ENCODE assay signal across 42 mouse cellular contexts in the genomic region with DNA sequence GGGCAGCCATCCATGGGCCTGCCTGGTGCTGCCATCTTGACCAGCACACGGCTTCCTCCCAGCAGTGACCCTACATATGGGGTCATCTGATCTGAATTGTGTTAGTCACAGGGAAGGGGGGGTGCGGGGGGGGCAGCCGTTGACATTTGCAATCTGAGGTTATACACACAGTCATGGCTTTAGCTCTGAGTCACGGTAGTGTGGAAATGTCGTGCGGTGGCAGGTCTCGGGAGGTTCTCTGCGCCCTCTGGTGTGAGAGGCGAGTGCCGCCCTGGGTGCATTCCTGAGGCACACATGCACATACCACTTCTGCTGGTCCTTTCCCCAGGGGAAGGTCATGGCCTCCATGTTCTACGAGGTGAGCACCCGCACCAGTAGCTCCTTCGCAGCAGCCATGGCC. TPM values are rescaled to one million over a fixed set of nuclear protein-coding genes. Genes with fewer than 3 reads are reported as not detected.
DNase-seq lines count a peak whose midpoint lies in the region; ATAC-seq and TF ChIP-seq lines count a peak whose summit lies in the region.
"Had no signal": no experiment of that assay in that cellular context is flagged by ENCODE, and none has a peak within 500 bp of the region (broad histone marks: within the 10 kb centered on the region; RNA-seq: fewer than 3 reads in every experiment).

No protein-coding gene starts in this region.

- H3K4me1 ChIP-seq in stomach, postnatal 0 days (replicated peaks; ENCODE audit: control insufficient read depth, insufficient read depth) = no peaks in the 10 kb centered on the region
- no peaks in the 10 kb centered on the region for H3K4me1 ChIP-seq in intestine, postnatal 0 days (replicated peaks; ENCODE audit: control insufficient read depth, insufficient read depth, low read length)
- H3K4me1 ChIP-seq: forebrain, embryonic 13.5 days; heart, embryonic 12.5 days; limb, embryonic 12.5 days; megakaryocyte, embryonic 14.5 days; midbrain, embryonic 12.5 days had no signal

- intact Hi-C loops in heart, postnatal 14 days (cut with DNase I) = no loop called here

- peaks cover 43% of the 10 kb centered on the region for H3K36me3 ChIP-seq in stomach, postnatal 0 days (ENCODE audit: control insufficient read depth, insufficient read depth, low read length)
- peaks cover 73% of the 10 kb centered on the region for H3K36me3 ChIP-seq in intestine, postnatal 0 days (ENCODE audit: control insufficient read depth, insufficient read depth)

- no peaks in the 10 kb centered on the region for H3K9me3 ChIP-seq in stomach, postnatal 0 days (ENCODE audit: control insufficient read depth, low read length)
- no peaks in the 10 kb centered on the region for H3K9me3 ChIP-seq in intestine, postnatal 0 days (ENCODE audit: control insufficient read depth)
- H3K9me3 ChIP-seq: forebrain, embryonic 13.5 days; heart, embryonic 12.5 days; kidney, embryonic 15.5 days; limb, embryonic 12.5 days; megakaryocyte, embryonic 14.5 days; midbrain, embryonic 12.5 days; stomach, embryonic 15.5 days had no signal

- H3K4me2 ChIP-seq in stomach, postnatal 0 days (replicated peaks; ENCODE audit: low read depth) = no peak overlapping the region
- H3K4me2 ChIP-seq in intestine, postnatal 0 days (replicated peaks; ENCODE audit: low read depth) = no peak overlapping the region
- H3K4me2 ChIP-seq: forebrain, embryonic 13.5 days; heart, embryonic 12.5 days; hindbrain, embryonic 14.5 days; kidney, embryonic 15.5 days; limb, embryonic 12.5 days; midbrain, embryonic 12.5 days; stomach, embryonic 15.5 days had no signal

- WGBS in stomach, postnatal 0 days = 88% methylated on average over 13 of the region's 13 CpGs
- 89% methylated on average over 13 of the region's 13 CpGs for WGBS in intestine, postnatal 0 days

- TF ChIP-seq CTCF in stomach, postnatal 0 days (IDR thresholded peaks at IDR 0.05; ENCODE audit: low read depth) = no peak
- no peak for TF ChIP-seq CTCF in intestine, postnatal 0 days (IDR thresholded peaks at IDR 0.05; ENCODE audit: low read depth)

- peak; percentile 75 for DNase-seq in heart, adult 11 months
- no peak for DNase-seq in heart, postnatal 14 days
- DNase-seq in 416B (ENCODE audit: low read depth) = peak; percentile 87
- peak; percentile 50 for DNase-seq in adrenal gland, adult 8-10 months
- DNase-seq in stomach, postnatal 0 days (ENCODE audit: low spot score) = no peak
- DNase-seq in lung, adult 18-20 months = no peak
- DNase-seq: cerebellum, adult 18-20 months; cerebellum, postnatal 10 days; gastrocnemius, postnatal 36 days; heart, adult 2 months; kidney, adult 11 months; kidney, postnatal 36 days; lung, postnatal 4 days; retina, postnatal 1 day; right cerebral cortex, postnatal 14 days; thymus, postnatal 14 days had no signal

- H3K27ac ChIP-seq in stomach, postnatal 0 days (replicated peaks) = no peak overlapping the region
- no peak overlapping the region for H3K27ac ChIP-seq in intestine, postnatal 0 days (ENCODE audit: low read depth, low read length)
- H3K27ac ChIP-seq: forebrain, embryonic 13.5 days; heart, adult 2 months; hindbrain, embryonic 14.5 days; kidney, embryonic 15.5 days; layer of hippocampus, adult 2 months; left cerebral cortex, adult 2 months; limb, embryonic 12.5 days; midbrain, embryonic 12.5 days; stomach, embryonic 15.5 days had no signal

- H3K9ac ChIP-seq in stomach, postnatal 0 days (ENCODE audit: low read length) = no peak overlapping the region
- H3K9ac ChIP-seq in intestine, postnatal 0 days (ENCODE audit: low read depth, low read length) = no peak overlapping the region
- H3K9ac ChIP-seq: forebrain, embryonic 13.5 days; heart, embryonic 12.5 days; hindbrain, embryonic 14.5 days; kidney, embryonic 15.5 days; limb, embryonic 12.5 days; midbrain, embryonic 12.5 days; stomach, embryonic 15.5 days had no signal

- 0 out of 2 replicates have a peak, but pooled peaks have one; percentile 20 for ATAC-seq in stomach, postnatal 0 days (ENCODE audit: low FRiP score, low TSS enrichment)
- ATAC-seq in intestine, postnatal 0 days = no peak
- ATAC-seq: forebrain, embryonic 13.5 days; lung, postnatal 0 days had no signal

- H3K4me3 ChIP-seq in stomach, postnatal 0 days (ENCODE audit: low read depth, low read length) = no peak overlapping the region
- no peak overlapping the region for H3K4me3 ChIP-seq in intestine, postnatal 0 days (ENCODE audit: low read depth, low read length)
- H3K4me3 ChIP-seq: forebrain, embryonic 13.5 days; heart, adult 2 months; heart, embryonic 12.5 days; kidney, embryonic 15.5 days; layer of hippocampus, adult 2 months; left cerebral cortex, adult 2 months; limb, embryonic 12.5 days; megakaryocyte, embryonic 14.5 days; midbrain, embryonic 12.5 days; myocyte; stomach, embryonic 15.5 days had no signal

- H3K27me3 ChIP-seq in stomach, postnatal 0 days (ENCODE audit: control insufficient read depth, insufficient read depth, low read length) = no peaks in the 10 kb centered on the region
- H3K27me3 ChIP-seq in intestine, postnatal 0 days (replicated peaks; ENCODE audit: control insufficient read depth, insufficient read depth, low read length) = no peaks in the 10 kb centered on the region
- H3K27me3 ChIP-seq: forebrain, embryonic 13.5 days; heart, embryonic 12.5 days; kidney, embryonic 15.5 days; limb, embryonic 12.5 days; megakaryocyte, embryonic 14.5 days; midbrain, embryonic 12.5 days; stomach, embryonic 15.5 days had no signal

- TF ChIP-seq EP300 in stomach, postnatal 0 days (optimal IDR thresholded peaks at IDR 0.05) = no peak

RNA-seq across cellular contexts. Expression of a gene that starts 21.8 kb away (rescaled TPM):
- total RNA-seq in heart, postnatal 14 days (2021) = 10 to 100 TPM; 13.5 to 14.8 TPM
- total RNA-seq in adrenal gland, adult 8-10 months (2022) = 10 to 100 TPM; 23.1 to 52.0 (median 33.6) TPM
- polyA plus RNA-seq in stomach, postnatal 0 days (2015; fragmentation: Nextera tagmentation; extraction: Ambion mirVana) = 4.9 and 6.1 TPM in 2 replicates
- 3.2 and 3.7 TPM in 2 replicates for polyA plus RNA-seq in intestine, postnatal 0 days (2015; fragmentation: Nextera tagmentation; extraction: Ambion mirVana)

RNA-seq across cellular contexts. Expression of a gene that starts 27.6 kb away (rescaled TPM):
- 1 to 10 TPM; 6.6 to 7.6 TPM for total RNA-seq in heart, postnatal 14 days (2021)
- 10 to 100 TPM; 33.5 to 46.4 (median 38.1) TPM for total RNA-seq in adrenal gland, adult 8-10 months (2022)
- polyA plus RNA-seq in stomach, postnatal 0 days (2015; fragmentation: Nextera tagmentation; extraction: Ambion mirVana) = 4.2 TPM in 2 replicates
- polyA plus RNA-seq in intestine, postnatal 0 days (2015; fragmentation: Nextera tagmentation; extraction: Ambion mirVana) = 18.0 and 20.0 TPM in 2 replicates

RNA-seq across cellular contexts. Expression of a gene that starts 28.2 kb away (rescaled TPM):
- 10 to 100 TPM; 51.4 to 51.8 TPM for total RNA-seq in heart, postnatal 14 days (2021)
- total RNA-seq in adrenal gland, adult 8-10 months (2022) = 100 to 1,000 TPM; 122 to 138 (median 130) TPM
- polyA plus RNA-seq in stomach, postnatal 0 days (2015; fragmentation: Nextera tagmentation; extraction: Ambion mirVana) = 192 and 197 TPM in 2 replicates
- polyA plus RNA-seq in intestine, postnatal 0 days (2015; fragmentation: Nextera tagmentation; extraction: Ambion mirVana) = 227 and 250 TPM in 2 replicates

RNA-seq across cellular contexts. Expression of a gene that starts 29.7 kb away (rescaled TPM):
- not detected for total RNA-seq in heart, postnatal 14 days (2021)
- total RNA-seq in adrenal gland, adult 8-10 months (2022) = not detected
- not detected in 2 replicates for polyA plus RNA-seq in stomach, postnatal 0 days (2015; fragmentation: Nextera tagmentation; extraction: Ambion mirVana)
- polyA plus RNA-seq in intestine, postnatal 0 days (2015; fragmentation: Nextera tagmentation; extraction: Ambion mirVana) = not detected in 2 replicates
- total RNA-seq: common myeloid progenitor, adult 5-6 weeks; gastrocnemius, adult 18-20 months; gastrocnemius, postnatal 36 days; heart, adult 2 months; hematopoietic stem cell, adult 5-6 weeks; layer of hippocampus, adult 2 months; layer of hippocampus, postnatal 14 days; left cerebral cortex, adult 2 months; left cerebral cortex, postnatal 25 days; liver, adult 2 months; midbrain, postnatal 0 days had no signal
- polyA plus RNA-seq: embryonic facial prominence, embryonic 14.5 days; forebrain, embryonic 13.5 days; frontal cortex, adult 2 months; heart, adult 2 months; heart, embryonic 12.5 days; heart, postnatal 0 days; hindbrain, embryonic 14.5 days; kidney, embryonic 15.5 days; limb, embryonic 12.5 days; liver, adult 2 months; liver, embryonic 16.5 days; lung, postnatal 0 days; midbrain, embryonic 12.5 days; midbrain, postnatal 0 days; myocyte; neural tube, embryonic 14.5 days; stomach, embryonic 15.5 days; urinary bladder, adult 2 months had no signal

RNA-seq across cellular contexts. Expression of a gene that starts 31.7 kb away (rescaled TPM):
- total RNA-seq in heart, postnatal 14 days (2021) = under 1 TPM in 1 of 2 experiments, not detected in 1; 0.27 TPM
- under 1 TPM in 1 of 4 experiments, not detected in 3; 0.28 TPM for total RNA-seq in adrenal gland, adult 8-10 months (2022)
- 0.11 TPM in 1 of 2 replicates, not detected in the other for polyA plus RNA-seq in stomach, postnatal 0 days (2015; fragmentation: Nextera tagmentation; extraction: Ambion mirVana)
- polyA plus RNA-seq in intestine, postnatal 0 days (2015; fragmentation: Nextera tagmentation; extraction: Ambion mirVana) = 0.10 TPM in 1 of 2 replicates, not detected in the other
- total RNA-seq: common myeloid progenitor, adult 5-6 weeks; gastrocnemius, postnatal 36 days; hematopoietic stem cell, adult 5-6 weeks had no signal
- polyA plus RNA-seq: lung, postnatal 0 days had no signal

Comparison
In these comparisons a context has a peak if more than half of its experiments do, and no peak if none do; other contexts are left out.
1. DNase-seq: peak in heart, adult 11 months (single experiment), 416B (single experiment) and adrenal gland, adult 8-10 months (single experiment); none in heart, postnatal 14 days (0 of 2), stomach, postnatal 0 days (single experiment) and lung, adult 18-20 months (0 of 2).
2. RNA of a gene that starts 27.6 kb away (total RNA-seq): 33.5 to 46.4 TPM in adrenal gland, adult 8-10 months; 6.6 to 7.6 TPM in heart, postnatal 14 days; every median in the first group is over 4 times any median in the second.